Mouse (Mus musculus) heart, postnatal 0 days (tissue): ENCODE results near the gene Notch2.

ENCODE experiments used
- CTCF ChIP-seq: IDR thresholded peaks from 2 replicates; pipeline ENCODE4 v1.5.1; 2016; ENCODE audit warnings: antibody characterized with exemption, control low read depth, low read depth
- EP300 ChIP-seq: IDR thresholded peaks from 2 replicates; pipeline ENCODE4 v1.6.1; 2016; ENCODE audit warnings: antibody characterized with exemption, low read depth

- TF ChIP-seq CTCF (no peak), EP300 (no peak)
Measured at GRCm38 (mm10) chr3:98062591-98063185, 49.4 kb downstream of the Notch2 start.
